Mouse (Mus musculus): ENCODE data around the gene Chpt1. TPM values are rescaled to one million over a fixed set of nuclear protein-coding genes. Genes with fewer than 3 reads are reported as not detected.

The Chpt1 gene
- polyA plus RNA-seq, 1 experiment from 2014 or later = 2.6 TPM

DNA sequence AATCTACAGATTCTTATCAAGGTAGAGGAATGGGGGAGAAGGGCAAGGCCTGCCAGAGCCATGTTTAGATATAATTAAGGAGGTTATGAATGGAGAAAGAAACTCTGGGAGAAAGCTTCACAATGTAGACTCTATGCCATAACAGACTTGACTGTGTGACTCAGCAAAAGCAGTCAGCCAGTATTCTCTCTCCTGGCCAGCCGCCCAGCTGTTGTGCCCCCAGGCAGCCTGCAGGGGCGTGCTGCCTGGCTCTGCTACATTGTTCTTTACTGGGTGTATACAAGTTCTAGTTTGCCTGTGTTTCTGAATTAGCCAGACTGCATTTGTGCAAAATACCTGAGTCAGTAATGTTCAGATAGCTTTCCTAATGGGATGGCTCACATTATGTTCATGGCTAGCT is 10.6 kb upstream of the Chpt1 start:
- Histone ChIP-seq H3K27ac (ENCODE audit: low read length) (no peak overlapping the region), H3K4me2 (ENCODE audit: low read depth, low read length) (no peak overlapping the region), H3K36me3 (ENCODE audit: control insufficient read depth, insufficient read depth) (no peaks in the 10 kb centered on the region), H3K9ac (ENCODE audit: low read depth, low read length) (no peak overlapping the region), H3K4me1 (ENCODE audit: control insufficient read depth, low read depth, low read length) (no peaks in the 10 kb centered on the region), H3K27me3 (ENCODE audit: control insufficient read depth, insufficient read depth, low read depth, low read length) (no peaks in the 10 kb centered on the region), H3K4me3 (ENCODE audit: low read depth, low read length) (no peak overlapping the region), H3K9me3 (replicated peaks; ENCODE audit: control insufficient read depth, low read length) (no peaks in the 10 kb centered on the region)
- 33% methylated on average over 2 of the region's 2 CpGs for whole genome bisulfite sequencing (ENCODE audit: insufficient replicate concordance)
- ATAC-seq (ENCODE audit: low read depth) = peak; percentile 54; the same call in 1 of the 2 replicates

- ATAC-seq (ENCODE audit: low read depth) = no peak
- H3K4me3 ChIP-seq (ENCODE audit: low read depth, low read length) = no peak overlapping the region
- 45% methylated on average over 8 of the region's 8 CpGs for WGBS (ENCODE audit: insufficient replicate concordance)
- no peaks in the 10 kb centered on the region for H3K27me3 ChIP-seq (ENCODE audit: control insufficient read depth, insufficient read depth, low read depth, low read length)
- no peaks in the 10 kb centered on the region for H3K9me3 ChIP-seq (replicated peaks; ENCODE audit: control insufficient read depth, low read length)
- no peak overlapping the region for H3K9ac ChIP-seq (ENCODE audit: low read depth, low read length)
- no peaks in the 10 kb centered on the region for H3K36me3 ChIP-seq (ENCODE audit: control insufficient read depth, insufficient read depth)
- H3K27ac ChIP-seq (ENCODE audit: low read length) = no peak overlapping the region
- H3K4me2 ChIP-seq (ENCODE audit: low read depth, low read length) = no peak overlapping the region
- no peaks in the 10 kb centered on the region for H3K4me1 ChIP-seq (ENCODE audit: control insufficient read depth, low read depth, low read length)
These were observed 9.8 kb upstream of the Chpt1 start for GRCm38 (mm10) chr10:88513574-88514135.

GRCm38 (mm10) chr10:88511355-88511754 is 7.5 kb upstream of the Chpt1 start:
- ATAC-seq (ENCODE audit: low read depth) = no peak
- WGBS (ENCODE audit: insufficient replicate concordance) = 72% methylated on average over 9 of the region's 9 CpGs
- Histone ChIP-seq H3K36me3 (ENCODE audit: control insufficient read depth, insufficient read depth) (no peaks in the 10 kb centered on the region), H3K9ac (ENCODE audit: low read depth, low read length) (no peak overlapping the region), H3K4me2 (ENCODE audit: low read depth, low read length) (no peak overlapping the region), H3K27ac (ENCODE audit: low read length) (no peak overlapping the region), H3K9me3 (replicated peaks; ENCODE audit: control insufficient read depth, low read length) (no peaks in the 10 kb centered on the region), H3K27me3 (ENCODE audit: control insufficient read depth, insufficient read depth, low read depth, low read length) (no peaks in the 10 kb centered on the region), H3K4me3 (ENCODE audit: low read depth, low read length) (no peak overlapping the region), H3K4me1 (ENCODE audit: control insufficient read depth, low read depth, low read length) (no peaks in the 10 kb centered on the region)

GRCm38 (mm10) chr10:88510503-88511271 is 6.8 kb upstream of the Chpt1 start:
- H3K4me1 ChIP-seq (ENCODE audit: control insufficient read depth, low read depth, low read length) = no peaks in the 10 kb centered on the region
- H3K9me3 ChIP-seq (replicated peaks; ENCODE audit: control insufficient read depth, low read length) = no peaks in the 10 kb centered on the region
- WGBS (ENCODE audit: insufficient replicate concordance) = 67% methylated on average over 12 of the region's 12 CpGs
- no peak overlapping the region for H3K4me3 ChIP-seq (ENCODE audit: low read depth, low read length)
- H3K27me3 ChIP-seq (ENCODE audit: control insufficient read depth, insufficient read depth, low read depth, low read length) = no peaks in the 10 kb centered on the region
- ATAC-seq (ENCODE audit: low read depth) = no peak
- H3K27ac ChIP-seq (ENCODE audit: low read length) = no peak overlapping the region
- no peak overlapping the region for H3K4me2 ChIP-seq (ENCODE audit: low read depth, low read length)
- H3K9ac ChIP-seq (ENCODE audit: low read depth, low read length) = no peak overlapping the region
- no peaks in the 10 kb centered on the region for H3K36me3 ChIP-seq (ENCODE audit: control insufficient read depth, insufficient read depth)

DNA sequence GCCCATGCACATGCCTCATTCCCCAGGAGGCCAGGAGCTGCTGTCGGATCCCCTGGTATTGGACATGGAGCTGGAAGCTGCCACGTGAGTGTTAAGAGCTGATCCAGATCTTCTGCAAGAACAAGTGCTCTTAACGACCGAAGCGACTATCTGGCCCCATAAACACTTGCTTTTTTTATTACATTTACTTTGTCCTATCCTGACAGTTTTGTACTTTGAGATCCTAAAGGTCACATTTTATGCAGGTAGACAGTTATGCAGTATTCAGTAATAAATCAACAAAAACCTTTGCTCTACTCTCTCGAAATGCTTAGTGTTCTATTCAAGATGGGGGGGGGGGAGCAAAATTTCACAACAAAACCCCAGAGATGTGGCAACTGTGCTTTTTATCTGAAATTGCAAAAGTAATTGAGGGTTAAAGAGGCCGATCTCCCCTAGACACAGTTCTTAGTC is 3.8 kb upstream of the Chpt1 start:
- ATAC-seq (ENCODE audit: low read depth) = no peak
- H3K4me3 ChIP-seq (ENCODE audit: low read depth, low read length) = no peak overlapping the region
- peaks cover 7% of the 10 kb centered on the region for H3K4me1 ChIP-seq (ENCODE audit: control insufficient read depth, low read depth, low read length)
- H3K9ac ChIP-seq (ENCODE audit: low read depth, low read length) = no peak overlapping the region
- no peaks in the 10 kb centered on the region for H3K27me3 ChIP-seq (ENCODE audit: control insufficient read depth, insufficient read depth, low read depth, low read length)
- 71% methylated on average over 7 of the region's 7 CpGs for WGBS (ENCODE audit: insufficient replicate concordance)
- H3K4me2 ChIP-seq (ENCODE audit: low read depth, low read length) = no peak overlapping the region
- no peak overlapping the region for H3K27ac ChIP-seq (ENCODE audit: low read length)
- no peaks in the 10 kb centered on the region for H3K36me3 ChIP-seq (ENCODE audit: control insufficient read depth, insufficient read depth)
- no peaks in the 10 kb centered on the region for H3K9me3 ChIP-seq (replicated peaks; ENCODE audit: control insufficient read depth, low read length)

DNA sequence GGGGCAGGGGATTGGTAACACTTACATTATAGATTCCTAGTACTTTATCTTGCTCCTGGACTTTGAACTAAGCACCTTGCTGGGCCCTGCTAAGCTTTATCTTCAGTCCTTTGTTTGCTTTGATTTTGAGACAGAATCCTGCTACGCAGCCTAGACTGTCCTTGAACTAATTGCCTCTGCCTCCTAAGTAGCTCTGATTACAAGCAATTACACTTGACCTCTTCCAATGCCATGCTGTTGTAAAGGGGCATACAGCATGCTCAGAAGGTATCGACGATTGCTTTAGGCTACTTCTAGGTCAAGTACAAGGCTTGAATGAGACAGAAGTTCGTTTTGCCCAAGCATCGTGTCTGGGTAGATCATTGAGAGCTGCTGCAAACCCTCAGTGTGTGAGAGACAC is 1.4 kb upstream of the Chpt1 start:
- Histone ChIP-seq H3K36me3 (ENCODE audit: control insufficient read depth, insufficient read depth) (no peaks in the 10 kb centered on the region), H3K4me1 (ENCODE audit: control insufficient read depth, low read depth, low read length) (peaks cover 7% of the 10 kb centered on the region), H3K4me3 (ENCODE audit: low read depth, low read length) (no peak overlapping the region), H3K27me3 (ENCODE audit: control insufficient read depth, insufficient read depth, low read depth, low read length) (no peaks in the 10 kb centered on the region), H3K4me2 (ENCODE audit: low read depth, low read length) (no peak overlapping the region), H3K9ac (ENCODE audit: low read depth, low read length) (no peak overlapping the region), H3K27ac (ENCODE audit: low read length) (no peak overlapping the region), H3K9me3 (replicated peaks; ENCODE audit: control insufficient read depth, low read length) (no peaks in the 10 kb centered on the region)
- ATAC-seq (ENCODE audit: low read depth) = no peak
- WGBS (ENCODE audit: insufficient replicate concordance) = 70% methylated on average over 5 of the region's 5 CpGs

DNA sequence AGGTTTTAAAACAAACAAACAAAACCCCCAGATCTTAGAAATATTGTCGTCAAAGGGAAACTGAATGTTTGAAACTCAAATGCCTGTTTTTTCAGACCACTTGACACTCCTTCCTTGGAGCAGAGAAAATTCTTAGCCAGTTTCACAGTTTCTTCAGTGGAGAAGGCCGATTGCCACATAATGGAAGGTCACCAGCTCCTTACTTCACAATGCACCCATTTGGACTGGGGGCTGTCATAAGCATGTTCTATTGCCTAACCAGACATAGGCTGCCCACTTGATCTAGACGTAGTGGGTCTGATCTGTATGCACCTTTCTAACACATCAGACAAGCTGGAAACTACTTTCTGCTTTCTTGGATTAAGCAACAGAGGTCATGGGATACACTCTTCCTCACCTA is 608 bp upstream of the Chpt1 start:
- Histone ChIP-seq H3K27ac (ENCODE audit: low read length) (no peak overlapping the region), H3K4me1 (ENCODE audit: control insufficient read depth, low read depth, low read length) (peaks cover 7% of the 10 kb centered on the region), H3K4me2 (ENCODE audit: low read depth, low read length) (peak overlapping the region; percentile 91), H3K27me3 (ENCODE audit: control insufficient read depth, insufficient read depth, low read depth, low read length) (no peaks in the 10 kb centered on the region), H3K9ac (ENCODE audit: low read depth, low read length) (no peak overlapping the region), H3K9me3 (replicated peaks; ENCODE audit: control insufficient read depth, low read length) (no peaks in the 10 kb centered on the region), H3K4me3 (ENCODE audit: low read depth, low read length) (peak overlapping the region; percentile 71; the same call in 1 of the 2 replicates), H3K36me3 (ENCODE audit: control insufficient read depth, insufficient read depth) (no peaks in the 10 kb centered on the region)
- 59% methylated on average over 3 of the region's 3 CpGs for WGBS (ENCODE audit: insufficient replicate concordance)
- ATAC-seq (ENCODE audit: low read depth) = no peak

DNA sequence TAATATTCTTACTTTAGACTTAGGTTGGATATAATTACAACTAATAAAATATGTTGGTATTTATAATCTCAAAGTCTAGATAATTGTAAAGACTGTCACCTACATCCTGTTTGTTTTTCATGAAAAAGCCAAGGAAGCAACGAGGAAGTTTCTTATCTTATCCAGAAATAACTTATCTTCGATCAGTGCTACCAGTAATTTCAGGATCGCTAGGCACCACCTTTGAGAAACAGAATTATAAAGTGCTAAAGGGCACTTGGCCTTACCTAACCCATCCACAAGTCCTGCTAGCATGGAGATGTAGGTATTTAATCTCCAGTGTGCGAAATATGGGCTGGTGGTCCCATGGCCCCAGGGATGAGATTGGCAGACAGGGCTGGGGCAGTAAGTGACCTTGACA is 954 bp downstream of the Chpt1 start:
- Histone ChIP-seq H3K4me2 (ENCODE audit: low read depth, low read length) (peak overlapping the region; percentile 91), H3K9me3 (replicated peaks; ENCODE audit: control insufficient read depth, low read length) (no peaks in the 10 kb centered on the region), H3K4me3 (ENCODE audit: low read depth, low read length) (peak overlapping the region; percentile 71), H3K4me1 (ENCODE audit: control insufficient read depth, low read depth, low read length) (peaks cover 7% of the 10 kb centered on the region), H3K27me3 (ENCODE audit: control insufficient read depth, insufficient read depth, low read depth, low read length) (no peaks in the 10 kb centered on the region), H3K9ac (ENCODE audit: low read depth, low read length) (peak overlapping the region; percentile 72), H3K27ac (ENCODE audit: low read length) (no peak overlapping the region), H3K36me3 (ENCODE audit: control insufficient read depth, insufficient read depth) (no peaks in the 10 kb centered on the region)
- 41% methylated on average over 4 of the region's 4 CpGs for WGBS (ENCODE audit: insufficient replicate concordance)
- no peak for ATAC-seq (ENCODE audit: low read depth)

All from liver, embryonic 16.5 days (tissue).